Mouse (Mus musculus) heart, embryonic 10.5 days (tissue): ENCODE measurements around the gene Kcnb1. TPM values are rescaled to one million over a fixed set of nuclear protein-coding genes. Genes with fewer than 3 reads are reported as not detected.

Source experiments
- DNase-seq: peaks from one replicate; pipeline ENCODE4 v3.0.0-alpha.2; 2017; ENCODE audit warnings: low spot score
- H3K27ac ChIP-seq: fragments of 300-500 bp; sonication (generic); 2 replicates; pipeline ENCODE4 v1.5.1; 2016; ENCODE audit warnings: mild to moderate bottlenecking
- H3K27me3 ChIP-seq: fragments of 300-500 bp; sonication (generic); 2 replicates; pipeline ENCODE4 v1.6.1; 2016; ENCODE audit warnings: mild to moderate bottlenecking; ENCODE audit not compliant: poor library complexity, insufficient read depth, severe bottlenecking
- H3K36me3 ChIP-seq: fragments of 300-500 bp; sonication (generic); 2 replicates; pipeline ENCODE4 v1.6.1; 2016; ENCODE audit warnings: mild to moderate bottlenecking, moderate library complexity
- H3K4me1 ChIP-seq: fragments of 300-500 bp; sonication (generic); 2 replicates; pipeline ENCODE4 v1.6.1; 2016; ENCODE audit warnings: mild to moderate bottlenecking
- H3K4me3 ChIP-seq: fragments of 300-500 bp; sonication (generic); 2 replicates; pipeline ENCODE4 v1.5.1; 2016; ENCODE audit warnings: mild to moderate bottlenecking, moderate library complexity
- H3K9me3 ChIP-seq: fragments of 300-500 bp; sonication (generic); 2 replicates; pipeline ENCODE4 v1.6.1; 2016; ENCODE audit warnings: mild to moderate bottlenecking, moderate library complexity
- WGBS: fragments of 180-500 bp; shearing (Covaris S2); methylation state at CpG from one replicate; pipeline ENCODE4 v1.1.7; 2016; 5-methylcytosine and 5-hydroxymethylcytosine counted together
- polyA plus RNA-seq: library from polyadenylated mRNA; unstranded; fragments of >200 nt; fragmentation: Nextera tagmentation; extraction: Ambion mirVana; gene quantifications from 2 replicates; pipeline ENCODE4 v1.2.1, GENCODE M21; 2016

The Kcnb1 gene
- polyA plus RNA-seq, 1 experiment from 2014 or later = 0.21 TPM

DNA sequence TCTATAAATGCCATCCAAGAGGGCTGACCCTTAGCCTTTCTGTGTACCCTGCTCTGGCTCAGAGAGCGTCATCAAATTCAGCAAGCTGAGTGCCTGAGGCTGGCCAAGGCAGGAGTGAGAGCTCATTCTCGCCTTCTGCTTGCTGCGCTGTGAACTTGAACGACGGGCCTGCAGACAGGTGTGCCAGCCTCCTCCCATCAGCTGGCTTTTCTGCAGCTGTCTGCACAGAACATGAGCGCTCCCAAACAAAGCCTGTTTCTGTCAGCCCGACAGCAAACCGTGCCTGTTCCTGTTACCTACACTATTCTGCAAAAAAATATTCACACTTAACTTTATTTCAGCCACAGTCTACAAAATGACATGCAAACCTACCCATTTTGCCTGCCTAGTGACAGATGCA is 80.4 kb downstream of the Kcnb1 start:
- Histone ChIP-seq H3K27ac (no peak overlapping the region), H3K4me1 (no peaks in the 10 kb centered on the region), H3K36me3 (no peaks in the 10 kb centered on the region), H3K9me3 (no peaks in the 10 kb centered on the region), H3K27me3 (peaks cover 17% of the 10 kb centered on the region; the same call in 1 of the 2 replicates), H3K4me3 (no peak overlapping the region)
- no peak for DNase-seq
- WGBS = 77% methylated on average over 8 of the region's 8 CpGs

DNA sequence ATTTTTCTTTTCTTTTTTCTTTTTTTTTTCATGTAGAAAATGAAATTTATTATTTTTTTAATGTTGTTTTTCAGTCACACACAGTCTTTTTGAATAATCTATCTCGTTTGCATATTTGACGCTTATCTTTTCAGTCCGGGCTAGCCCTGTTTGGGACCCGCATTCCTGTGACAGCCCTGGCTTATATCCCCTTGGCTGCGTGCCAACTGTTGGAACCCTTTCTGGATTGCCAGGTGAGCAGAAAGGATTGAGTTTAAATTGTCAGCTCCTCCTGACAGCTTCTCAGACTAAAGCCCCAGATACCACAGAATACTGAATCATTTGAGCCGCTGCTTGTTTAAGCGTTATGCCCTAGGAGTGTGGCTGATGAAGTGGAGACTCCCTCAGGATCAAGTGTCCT is 86.4 kb downstream of the Kcnb1 start:
- Histone ChIP-seq H3K4me3 (no peak overlapping the region), H3K27me3 (peaks cover 21% of the 10 kb centered on the region; the same call in 1 of the 2 replicates), H3K9me3 (no peaks in the 10 kb centered on the region), H3K4me1 (peaks cover 4% of the 10 kb centered on the region; the same call in 1 of the 2 replicates), H3K27ac (no peak overlapping the region), H3K36me3 (no peaks in the 10 kb centered on the region)
- DNase-seq = no peak
- WGBS = 63% methylated on average over 7 of the region's 7 CpGs

DNA sequence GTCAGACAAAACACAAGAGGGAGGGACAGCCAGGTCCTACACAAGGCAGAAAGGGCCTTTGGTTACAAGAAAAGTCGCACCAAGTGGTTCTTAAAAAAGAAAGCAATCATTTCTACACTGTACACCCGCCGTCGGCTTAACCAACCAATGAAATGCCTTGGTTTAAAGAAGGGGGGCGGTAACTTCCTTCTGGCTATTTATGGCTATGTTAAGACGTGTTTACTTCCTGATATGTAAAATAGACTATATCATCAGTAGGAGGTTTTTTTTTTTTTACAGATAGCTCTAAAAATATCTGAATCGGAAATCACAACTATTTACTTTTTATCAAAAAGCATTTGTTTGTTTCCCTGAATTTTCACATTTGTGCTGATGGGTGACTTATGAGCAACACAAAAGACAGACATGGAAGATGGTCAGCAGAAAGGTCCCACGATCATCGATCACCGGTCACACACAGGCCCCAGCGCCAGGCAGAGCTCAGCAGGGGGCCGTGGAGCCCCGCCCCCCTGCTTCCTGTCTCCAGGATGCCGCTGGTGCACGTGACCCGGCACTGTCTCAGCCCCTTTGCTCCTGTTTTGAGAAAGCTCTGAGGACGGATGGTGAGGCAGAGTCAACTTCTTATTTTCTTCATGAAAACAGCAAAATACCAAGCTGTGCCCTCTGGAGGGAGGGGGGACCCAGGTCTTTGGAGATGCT is 88.1 kb downstream of the Kcnb1 start:
- Histone ChIP-seq H3K4me3 (no peak overlapping the region), H3K27ac (no peak overlapping the region), H3K36me3 (no peaks in the 10 kb centered on the region), H3K27me3 (peaks cover 21% of the 10 kb centered on the region; the same call in 1 of the 2 replicates), H3K9me3 (no peaks in the 10 kb centered on the region), H3K4me1 (peaks cover 4% of the 10 kb centered on the region; the same call in 1 of the 2 replicates)
- WGBS = 63% methylated on average over 17 of the region's 17 CpGs
- DNase-seq = no peak

DNA sequence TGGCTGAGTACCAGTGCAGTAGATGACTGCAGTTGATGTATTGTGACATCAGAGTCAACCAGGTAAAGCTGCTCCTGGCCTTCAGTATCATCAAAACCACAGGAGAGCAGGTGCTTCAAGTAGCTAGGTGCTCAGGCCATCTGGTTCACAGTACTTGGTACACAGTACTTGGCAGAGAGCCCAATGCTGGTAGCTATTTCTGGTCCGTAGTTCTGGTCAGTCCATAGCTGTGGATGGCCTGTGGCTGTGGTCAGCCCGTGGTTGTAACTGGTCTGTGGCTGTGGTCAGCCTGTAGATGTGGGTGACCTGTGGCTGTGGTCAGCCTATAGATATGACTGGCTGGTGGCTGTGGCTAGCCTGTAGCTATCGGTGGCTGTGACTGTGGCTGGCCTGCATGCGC is 95.3 kb downstream of the Kcnb1 start:
- WGBS = 79% methylated on average over 4 of the region's 4 CpGs
- H3K27me3 ChIP-seq = no peaks in the 10 kb centered on the region
- H3K4me1 ChIP-seq = no peaks in the 10 kb centered on the region
- H3K4me3 ChIP-seq = no peak overlapping the region
- no peak overlapping the region for H3K27ac ChIP-seq
- no peaks in the 10 kb centered on the region for H3K9me3 ChIP-seq
- no peaks in the 10 kb centered on the region for H3K36me3 ChIP-seq
- no peak for DNase-seq

DNA sequence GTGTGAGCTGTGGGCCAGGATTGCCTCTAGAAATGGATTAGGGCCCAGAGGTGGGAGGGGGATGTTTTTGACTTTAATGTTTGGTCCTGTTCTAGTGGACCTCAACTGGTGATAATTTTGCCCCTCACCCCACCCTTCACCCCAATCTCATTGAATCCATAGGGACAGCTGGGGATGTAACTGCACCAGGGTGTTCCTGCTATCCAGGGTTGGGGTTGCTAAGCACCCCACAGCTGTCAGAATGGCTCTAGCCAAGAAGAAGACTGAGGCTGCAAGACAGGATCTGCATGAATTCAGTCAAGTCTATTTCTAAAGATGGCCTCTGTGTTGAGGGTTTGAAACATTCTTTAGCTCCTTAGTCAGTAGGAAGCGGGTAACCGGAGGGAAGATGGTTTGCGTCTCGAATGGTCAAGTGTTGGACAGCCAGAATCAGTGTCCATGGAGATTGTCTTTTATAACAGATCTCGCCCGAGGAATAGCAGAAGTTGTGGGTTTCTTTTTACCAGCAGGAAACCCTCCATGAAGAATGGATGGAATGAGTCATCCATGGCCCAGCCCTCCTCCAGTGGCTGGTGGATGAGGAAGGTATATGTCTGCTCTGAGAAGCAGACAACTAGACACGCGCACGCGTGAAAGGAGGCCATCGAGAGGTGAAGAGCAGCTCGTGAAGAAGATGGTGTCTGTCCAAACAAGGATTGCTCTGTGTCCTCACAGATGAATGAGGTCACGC is 96.6 kb downstream of the Kcnb1 start:
- H3K27me3 ChIP-seq = no peaks in the 10 kb centered on the region
- WGBS = 82% methylated on average over 13 of the region's 13 CpGs
- H3K36me3 ChIP-seq = no peaks in the 10 kb centered on the region
- H3K9me3 ChIP-seq = no peaks in the 10 kb centered on the region
- H3K27ac ChIP-seq = no peak overlapping the region
- H3K4me1 ChIP-seq = no peaks in the 10 kb centered on the region
- DNase-seq = no peak
- H3K4me3 ChIP-seq = no peak overlapping the region

DNA sequence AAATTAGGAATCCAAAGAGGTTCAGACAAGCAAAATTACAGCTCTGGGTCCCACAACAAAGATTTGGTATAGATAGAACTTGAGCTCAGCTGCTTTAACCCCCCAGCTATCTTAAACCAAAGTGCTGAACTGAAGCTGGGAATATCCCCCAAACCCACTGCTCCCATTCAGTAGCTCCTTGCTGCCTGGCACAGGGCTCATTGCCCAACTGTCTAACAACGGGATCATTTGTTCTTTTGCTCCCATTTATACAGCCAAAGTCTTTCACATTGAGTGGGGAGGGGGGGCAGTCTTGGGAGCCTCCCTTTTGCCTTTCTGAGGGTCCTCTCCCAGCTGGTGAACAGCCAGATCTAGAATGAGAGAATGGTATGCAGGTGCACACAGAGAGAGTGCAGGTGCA is 99.7 kb downstream of the Kcnb1 start:
- H3K4me3 ChIP-seq = no peak overlapping the region
- H3K27ac ChIP-seq = no peak overlapping the region
- no peak for DNase-seq
- no peaks in the 10 kb centered on the region for H3K9me3 ChIP-seq
- no peaks in the 10 kb centered on the region for H3K27me3 ChIP-seq
- H3K4me1 ChIP-seq = no peaks in the 10 kb centered on the region
- H3K36me3 ChIP-seq = no peaks in the 10 kb centered on the region
- WGBS = 67% methylated on average over 1 of the region's 1 CpGs

DNA sequence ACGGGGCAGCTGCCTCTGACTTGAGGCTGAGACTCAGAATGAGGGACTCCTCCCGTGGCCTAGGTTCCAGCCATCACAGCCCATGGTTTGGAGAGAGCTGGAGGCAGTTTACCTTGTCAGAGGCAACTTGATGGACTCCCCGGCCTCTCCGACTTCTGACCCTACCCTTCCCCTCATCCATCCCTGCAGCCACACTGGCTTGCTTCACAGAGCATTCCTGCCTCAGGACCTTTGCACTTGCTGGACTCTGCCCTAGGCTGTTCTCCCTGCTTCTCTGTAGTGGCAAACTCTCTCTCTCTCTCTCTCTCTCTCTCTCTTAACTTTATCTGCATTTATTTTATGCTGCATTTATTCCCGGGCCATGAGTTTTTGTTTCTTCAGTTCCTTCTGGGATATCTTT is 103.1 kb downstream of the Kcnb1 start:
- Histone ChIP-seq H3K27me3 (no peaks in the 10 kb centered on the region), H3K27ac (no peak overlapping the region), H3K4me1 (peaks cover 4% of the 10 kb centered on the region; the same call in 1 of the 2 replicates), H3K36me3 (no peaks in the 10 kb centered on the region), H3K9me3 (no peaks in the 10 kb centered on the region), H3K4me3 (no peak overlapping the region)
- DNase-seq = no peak
- 76% methylated on average over 5 of the region's 5 CpGs for WGBS

DNA sequence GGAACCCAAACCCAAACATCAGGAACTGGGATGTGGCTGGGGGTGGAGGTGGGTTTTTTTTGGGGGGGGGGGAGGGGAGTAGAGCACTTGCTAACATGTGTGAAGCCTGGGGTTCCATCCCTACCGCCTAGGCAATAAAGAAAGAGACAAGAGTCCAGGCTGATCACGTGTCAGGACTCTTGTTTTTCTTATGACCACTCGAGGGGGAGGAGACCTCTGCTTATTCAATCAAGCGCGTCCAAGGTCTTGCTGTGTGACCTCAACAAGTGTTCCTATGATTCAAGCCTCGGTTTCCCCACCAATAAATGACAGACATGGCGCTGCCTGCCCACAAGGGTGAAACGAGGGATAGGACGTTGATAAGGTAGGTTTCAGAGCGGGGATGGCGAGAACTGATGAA is 103.9 kb downstream of the Kcnb1 start:
- WGBS = 56% methylated on average over 11 of the region's 11 CpGs
- no peak for DNase-seq
- no peaks in the 10 kb centered on the region for H3K9me3 ChIP-seq
- no peak overlapping the region for H3K27ac ChIP-seq
- no peaks in the 10 kb centered on the region for H3K27me3 ChIP-seq
- H3K36me3 ChIP-seq = no peaks in the 10 kb centered on the region
- H3K4me1 ChIP-seq = peaks cover 10% of the 10 kb centered on the region
- H3K4me3 ChIP-seq = no peak overlapping the region

DNA sequence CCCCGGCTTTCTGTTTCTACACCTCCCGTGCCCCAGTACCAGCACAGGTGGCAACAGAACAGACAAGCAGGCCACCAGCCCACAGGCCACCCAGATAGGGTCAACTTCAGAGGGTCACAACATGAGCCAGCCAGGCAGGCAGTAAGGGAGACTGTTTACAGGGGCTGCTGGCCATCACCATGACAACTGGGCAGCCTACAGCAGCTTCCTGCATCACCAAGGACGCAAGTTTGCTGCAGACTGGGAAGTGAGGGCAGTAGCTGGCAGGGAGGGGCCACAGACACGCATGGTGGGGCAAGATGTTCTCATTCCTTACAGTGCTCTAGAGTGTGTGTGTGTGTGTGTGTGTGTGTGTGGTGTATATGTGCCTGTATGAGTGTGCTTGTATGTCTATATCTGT is 108.3 kb downstream of the Kcnb1 start:
- Histone ChIP-seq H3K27ac (peak overlapping the region; percentile 24; the same call in 1 of the 2 replicates), H3K4me3 (no peak overlapping the region), H3K27me3 (no peaks in the 10 kb centered on the region), H3K9me3 (no peaks in the 10 kb centered on the region), H3K36me3 (no peaks in the 10 kb centered on the region), H3K4me1 (peaks cover 27% of the 10 kb centered on the region)
- 26% methylated on average over 4 of the region's 4 CpGs for WGBS
- DNase-seq = peak; percentile 79

DNA sequence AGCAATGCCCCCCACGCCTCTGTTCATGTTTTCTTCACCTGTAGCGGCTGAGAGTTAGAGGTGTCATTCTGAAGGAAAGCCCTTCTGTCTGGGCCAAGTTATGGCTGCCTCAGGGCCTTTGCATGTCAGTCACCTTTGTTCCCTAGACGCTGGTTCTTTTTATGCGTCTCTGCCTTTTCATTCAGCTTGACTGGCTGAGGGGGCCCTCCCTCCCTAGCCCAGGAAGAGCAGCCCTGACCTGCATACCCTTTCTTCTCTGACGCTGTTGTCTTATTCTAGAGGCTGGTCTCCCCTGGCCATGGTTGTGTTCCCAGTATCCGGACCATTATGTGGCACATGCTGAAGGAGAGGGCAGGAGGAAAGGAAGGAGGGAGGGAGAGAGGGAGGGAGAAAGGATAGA is 108.8 kb downstream of the Kcnb1 start:
- DNase-seq = no peak
- Histone ChIP-seq H3K4me1 (peaks cover 27% of the 10 kb centered on the region), H3K9me3 (no peaks in the 10 kb centered on the region), H3K27me3 (no peaks in the 10 kb centered on the region), H3K27ac (0 out of 2 replicates have a peak overlapping the region, but pooled peaks have one; percentile 24), H3K4me3 (no peak overlapping the region), H3K36me3 (no peaks in the 10 kb centered on the region)
- WGBS = 71% methylated on average over 6 of the region's 6 CpGs

DNA sequence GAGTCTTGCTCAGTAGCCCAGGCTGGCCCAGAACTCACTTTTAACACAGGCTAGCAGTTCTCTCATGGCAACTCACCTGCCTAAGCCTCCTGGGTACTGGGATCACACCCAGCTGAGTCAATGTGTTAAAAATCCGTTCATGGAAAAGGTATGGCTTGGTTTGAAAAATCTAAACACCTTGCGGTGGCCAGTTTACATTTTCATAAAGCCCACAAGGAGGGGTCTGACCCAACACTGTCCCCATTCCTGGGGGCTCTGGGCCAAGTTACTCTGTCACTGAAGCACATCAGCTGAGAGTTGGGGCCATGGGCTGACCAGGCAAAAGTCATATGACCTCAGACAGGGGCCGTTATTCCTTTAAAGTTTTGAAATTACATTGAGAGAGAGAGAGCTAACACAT is 109.6 kb downstream of the Kcnb1 start:
- DNase-seq = no peak
- Histone ChIP-seq H3K4me1 (peaks cover 27% of the 10 kb centered on the region), H3K27ac (no peak overlapping the region), H3K36me3 (no peaks in the 10 kb centered on the region), H3K27me3 (no peaks in the 10 kb centered on the region), H3K9me3 (no peaks in the 10 kb centered on the region), H3K4me3 (no peak overlapping the region)
- 80% methylated on average over 3 of the region's 3 CpGs for WGBS

DNA sequence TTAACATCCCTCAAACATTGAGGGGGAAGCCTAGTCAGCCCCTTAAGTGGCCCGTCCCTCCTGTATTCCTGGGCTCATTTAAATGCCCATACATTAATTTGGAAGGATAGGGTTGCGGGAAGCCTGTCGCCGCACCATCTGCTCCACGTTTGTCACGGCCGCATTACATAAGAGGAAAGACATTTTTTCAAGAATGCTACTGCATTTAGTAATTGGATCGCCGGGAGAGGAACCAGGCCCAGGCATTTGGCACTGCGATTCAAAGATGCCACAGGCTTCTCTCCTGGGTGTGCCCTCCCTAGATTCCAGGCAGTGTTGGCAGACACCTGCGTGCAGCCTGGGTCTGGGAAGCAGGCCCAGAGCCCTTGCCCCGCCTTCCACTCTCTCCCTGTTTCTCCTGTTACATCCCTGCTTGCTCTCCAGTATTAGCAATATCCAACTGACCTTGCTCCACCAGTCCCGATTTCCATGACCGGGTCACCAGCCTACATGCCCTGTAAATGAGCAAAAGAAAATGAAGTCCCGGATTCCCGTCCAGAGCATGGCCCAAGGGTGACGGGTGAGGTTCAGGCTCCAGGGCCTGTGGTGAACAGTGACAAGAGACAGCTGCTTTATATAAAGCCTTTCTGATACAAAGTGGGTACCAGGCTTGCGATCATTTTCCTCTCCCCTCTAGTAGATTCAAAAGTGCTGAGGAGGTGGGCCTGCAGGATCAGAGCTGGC is 110.3 kb downstream of the Kcnb1 start:
- no peaks in the 10 kb centered on the region for H3K27me3 ChIP-seq
- H3K36me3 ChIP-seq = no peaks in the 10 kb centered on the region
- peaks cover 27% of the 10 kb centered on the region for H3K4me1 ChIP-seq
- WGBS = 65% methylated on average over 18 of the region's 18 CpGs
- DNase-seq = no peak
- H3K27ac ChIP-seq = no peak overlapping the region
- no peaks in the 10 kb centered on the region for H3K9me3 ChIP-seq
- H3K4me3 ChIP-seq = no peak overlapping the region

DNA sequence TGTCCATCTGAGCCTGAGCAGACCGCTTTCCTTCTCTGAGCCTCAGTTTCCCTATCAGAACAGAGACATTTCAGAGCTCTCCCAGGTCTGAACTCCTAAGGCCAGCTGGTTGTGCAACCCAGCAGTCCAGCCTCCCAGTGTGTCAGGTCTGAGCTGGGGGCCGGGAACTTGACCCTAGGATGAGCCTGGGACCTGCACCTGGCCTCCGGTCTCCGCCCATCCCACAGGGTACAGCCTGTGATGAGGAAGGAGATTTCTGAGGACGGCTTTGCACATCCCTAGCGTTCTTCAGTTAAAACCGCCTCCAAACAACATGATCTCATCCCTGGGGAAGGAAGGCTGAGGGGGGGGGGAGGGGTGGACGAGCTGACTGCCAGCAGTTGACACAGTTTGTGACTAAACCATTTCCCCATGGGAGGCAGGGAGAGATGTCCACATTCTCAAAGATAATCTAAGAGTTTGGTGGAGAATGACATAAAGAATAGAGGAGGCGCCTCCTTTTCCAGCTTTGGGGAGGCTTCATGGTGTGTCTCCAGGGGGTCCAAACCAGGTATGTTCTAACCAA is 110.9 kb downstream of the Kcnb1 start:
- H3K27me3 ChIP-seq = no peaks in the 10 kb centered on the region
- DNase-seq = no peak
- H3K4me3 ChIP-seq = no peak overlapping the region
- H3K36me3 ChIP-seq = no peaks in the 10 kb centered on the region
- no peaks in the 10 kb centered on the region for H3K9me3 ChIP-seq
- H3K27ac ChIP-seq = peak overlapping the region; percentile 29; the same call in 1 of the 2 replicates
- WGBS = 44% methylated on average over 9 of the region's 9 CpGs
- peaks cover 27% of the 10 kb centered on the region for H3K4me1 ChIP-seq
